Mouse (Mus musculus) brain, embryonic 14.5 days (tissue): Measurements from ENCODE around the gene Myom1.

Experiments used
- CTCF ChIP-seq: fragments of 200-500 bp; IDR thresholded peaks from 2 replicates; pipeline ENCODE4 v1.5.1; 2012; ENCODE audit warnings: inconsistent platforms, mild to moderate bottlenecking, moderate library complexity, borderline replicate concordance; ENCODE audit not compliant: insufficient read depth, insufficient read length; ENCODE audit errors: extremely low read depth
- POLR2A ChIP-seq: fragments of 200-500 bp; IDR thresholded peaks from 2 replicates; pipeline ENCODE4 v1.6.1; 2012; ENCODE audit warnings: mild to moderate bottlenecking, inconsistent platforms, borderline replicate concordance; ENCODE audit not compliant: poor library complexity, insufficient read depth, insufficient read length, severe bottlenecking; ENCODE audit errors: extremely low read depth

- no peak for TF ChIP-seq CTCF
- TF ChIP-seq POLR2A = no peak
These were observed 2.2 kb upstream of the Myom1 start for GRCm38 (mm10) chr17:71000255-71000654.
